Comparison of ENCODE assay signal across 14 mouse cellular contexts in the genomic region with DNA sequence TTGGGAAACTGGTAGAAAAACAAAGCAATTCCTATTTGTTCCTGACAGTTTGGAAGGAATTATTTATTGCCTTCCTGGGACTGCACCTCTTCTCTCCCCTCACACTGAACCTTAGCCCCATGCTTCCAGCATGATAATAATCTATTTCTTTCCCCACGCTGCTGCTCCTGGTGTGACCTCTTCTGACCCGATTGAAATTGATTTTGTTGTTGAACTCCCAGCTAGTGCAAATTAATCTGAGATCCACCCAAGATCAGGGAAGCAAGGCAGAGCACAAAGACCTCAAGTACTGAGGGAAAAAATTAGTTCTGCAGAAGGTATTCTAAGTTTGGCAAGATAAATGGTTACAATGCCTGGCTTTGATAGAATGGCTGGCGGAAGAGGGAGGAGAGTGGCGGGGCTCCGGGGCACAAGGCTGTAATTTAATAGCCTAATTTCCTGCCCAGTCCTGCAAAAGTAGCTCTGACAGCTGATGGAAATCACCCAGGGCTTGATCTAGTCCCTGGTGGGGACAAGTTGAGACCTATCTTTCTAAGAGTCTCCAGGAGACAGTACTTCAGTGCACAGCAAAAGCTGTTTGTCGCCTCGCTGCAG.
DNase-seq lines count a peak whose midpoint lies in the region; ATAC-seq and TF ChIP-seq lines count a peak whose summit lies in the region.
"Had no signal": no experiment of that assay in that cellular context is flagged by ENCODE, and none has a peak within 500 bp of the region (broad histone marks: within the 10 kb centered on the region; RNA-seq: fewer than 3 reads in every experiment).

No protein-coding gene starts in this region.

- H3K4me1 ChIP-seq in kidney, adult 2 months (ENCODE audit: control insufficient read depth, insufficient read depth, low read length), result no peaks in the 10 kb centered on the region
- peaks cover 9% of the 10 kb centered on the region; the same call in 1 of the 2 replicates for H3K4me1 ChIP-seq in stomach, embryonic 14.5 days (ENCODE audit: control insufficient read depth, insufficient read depth, low read length)
- no peaks in the 10 kb centered on the region for H3K4me1 ChIP-seq in stomach, postnatal 0 days (replicated peaks; ENCODE audit: control insufficient read depth, insufficient read depth)
- peaks cover 30% of the 10 kb centered on the region for H3K4me1 ChIP-seq in hindbrain, embryonic 13.5 days (replicated peaks)
- peaks cover 33% of the 10 kb centered on the region for H3K4me1 ChIP-seq in neural tube, embryonic 13.5 days (replicated peaks)

- TF ChIP-seq POLR2A in kidney, adult 2 months (IDR thresholded peaks at IDR 0.05; ENCODE audit: low read depth, low read length), result no peak

- WGBS in kidney, adult 2 months, result 34% methylated on average over 7 of the region's 7 CpGs
- 23% methylated on average over 7 of the region's 7 CpGs for WGBS in stomach, embryonic 14.5 days
- WGBS in stomach, postnatal 0 days, result 32% methylated on average over 7 of the region's 7 CpGs
- 32% methylated on average over 7 of the region's 7 CpGs for WGBS in hindbrain, embryonic 13.5 days
- 39% methylated on average over 7 of the region's 7 CpGs for WGBS in neural tube, embryonic 13.5 days

- H3K4me2 ChIP-seq in stomach, embryonic 14.5 days (replicated peaks; ENCODE audit: low read depth, low read length), result no peak overlapping the region
- H3K4me2 ChIP-seq in stomach, postnatal 0 days (replicated peaks; ENCODE audit: low read depth), result no peak overlapping the region
- H3K4me2 ChIP-seq in hindbrain, embryonic 13.5 days, result 0 out of 2 replicates have a peak overlapping the region, but pooled peaks have one; percentile 0
- H3K4me2 ChIP-seq in neural tube, embryonic 13.5 days, result no peak overlapping the region
- H3K4me2 ChIP-seq: heart, embryonic 11.5 days had no signal

- H3K9ac ChIP-seq in stomach, embryonic 14.5 days (replicated peaks; ENCODE audit: low read depth, low read length), result no peak overlapping the region
- H3K9ac ChIP-seq in stomach, postnatal 0 days (ENCODE audit: low read length), result no peak overlapping the region
- no peak overlapping the region for H3K9ac ChIP-seq in hindbrain, embryonic 13.5 days
- no peak overlapping the region for H3K9ac ChIP-seq in neural tube, embryonic 13.5 days
- H3K9ac ChIP-seq: liver, embryonic 14.5 days had no signal

- ATAC-seq in stomach, embryonic 14.5 days (ENCODE audit: insufficient number of reproducible peaks, insufficient read depth, low FRiP score, low read depth), result no peak
- no peak for ATAC-seq in stomach, postnatal 0 days (ENCODE audit: low FRiP score, low TSS enrichment)
- ATAC-seq in hindbrain, embryonic 13.5 days (ENCODE audit: low FRiP score), result no peak
- no peak for ATAC-seq in neural tube, embryonic 13.5 days (ENCODE audit: low read depth)
- ATAC-seq: inflammation-experienced regulatory T-cells, adult 6 months had no signal

- TF ChIP-seq EP300 in stomach, postnatal 0 days (optimal IDR thresholded peaks at IDR 0.05), result no peak

- H3K36me3 ChIP-seq in kidney, adult 2 months (ENCODE audit: control insufficient read depth, insufficient read depth, low read length), result no peaks in the 10 kb centered on the region
- H3K36me3 ChIP-seq in stomach, embryonic 14.5 days (ENCODE audit: control insufficient read depth, insufficient read depth, low read length), result no peaks in the 10 kb centered on the region
- H3K36me3 ChIP-seq in stomach, postnatal 0 days (ENCODE audit: control insufficient read depth, insufficient read depth, low read length), result no peaks in the 10 kb centered on the region
- H3K36me3 ChIP-seq in hindbrain, embryonic 13.5 days, result no peaks in the 10 kb centered on the region
- no peaks in the 10 kb centered on the region for H3K36me3 ChIP-seq in neural tube, embryonic 13.5 days
- H3K36me3 ChIP-seq: G1E had no signal

- no peak overlapping the region for H3K4me3 ChIP-seq in kidney, adult 2 months (ENCODE audit: insufficient read depth, low read depth, low read length)
- H3K4me3 ChIP-seq in stomach, embryonic 14.5 days (ENCODE audit: low read depth, low read length), result no peak overlapping the region
- H3K4me3 ChIP-seq in stomach, postnatal 0 days (ENCODE audit: low read depth, low read length), result no peak overlapping the region
- H3K4me3 ChIP-seq in hindbrain, embryonic 13.5 days, result no peak overlapping the region
- no peak overlapping the region for H3K4me3 ChIP-seq in neural tube, embryonic 13.5 days

- TF ChIP-seq CTCF in kidney, adult 2 months (conservative IDR thresholded peaks at IDR 0.05; ENCODE audit: insufficient read depth, insufficient read length, low read depth, low read length), result no peak
- no peak for TF ChIP-seq CTCF in stomach, postnatal 0 days (IDR thresholded peaks at IDR 0.05; ENCODE audit: low read depth)

- peak; percentile 8 for DNase-seq in kidney, adult 2 months
- no peak for DNase-seq in kidney, adult 18-20 months
- no peak for DNase-seq in stomach, postnatal 0 days (ENCODE audit: low spot score)
- DNase-seq in right cerebral cortex, adult 2 months (ENCODE audit: low spot score in 2 of 2), result no peak
- DNase-seq in cerebellum, adult 18-20 months, result no peak
- DNase-seq: layer of hippocampus, postnatal 36 days; right cerebral cortex, postnatal 14 days had no signal

- no peak overlapping the region for H3K27ac ChIP-seq in kidney, adult 2 months (ENCODE audit: insufficient read depth, low read depth, low read length)
- peak overlapping the region; percentile 10; the same call in 1 of the 2 replicates for H3K27ac ChIP-seq in stomach, embryonic 14.5 days (ENCODE audit: low read length)
- H3K27ac ChIP-seq in stomach, postnatal 0 days (replicated peaks), result no peak overlapping the region
- peak overlapping the region; percentile 83 for H3K27ac ChIP-seq in hindbrain, embryonic 13.5 days
- H3K27ac ChIP-seq in neural tube, embryonic 13.5 days (replicated peaks), result peak overlapping the region; percentile 81
- H3K27ac ChIP-seq: liver, embryonic 14.5 days had no signal

- no peaks in the 10 kb centered on the region for H3K9me3 ChIP-seq in stomach, embryonic 14.5 days (ENCODE audit: control insufficient read depth, low read depth, low read length)
- no peaks in the 10 kb centered on the region for H3K9me3 ChIP-seq in stomach, postnatal 0 days (ENCODE audit: control insufficient read depth, low read length)
- no peaks in the 10 kb centered on the region for H3K9me3 ChIP-seq in hindbrain, embryonic 13.5 days
- no peaks in the 10 kb centered on the region for H3K9me3 ChIP-seq in neural tube, embryonic 13.5 days

- no peaks in the 10 kb centered on the region for H3K27me3 ChIP-seq in kidney, adult 2 months (replicated peaks; ENCODE audit: control insufficient read depth, insufficient read depth, low read length)
- no peaks in the 10 kb centered on the region for H3K27me3 ChIP-seq in stomach, embryonic 14.5 days (ENCODE audit: control insufficient read depth, insufficient read depth, low read length)
- H3K27me3 ChIP-seq in stomach, postnatal 0 days (ENCODE audit: control insufficient read depth, insufficient read depth, low read length), result no peaks in the 10 kb centered on the region
- H3K27me3 ChIP-seq in hindbrain, embryonic 13.5 days, result no peaks in the 10 kb centered on the region
- H3K27me3 ChIP-seq in neural tube, embryonic 13.5 days, result no peaks in the 10 kb centered on the region

Comparison
In these comparisons a context has a peak if more than half of its experiments do, and no peak if none do; other contexts are left out.
1. H3K27ac ChIP-seq: peak in stomach, embryonic 14.5 days (single experiment), hindbrain, embryonic 13.5 days (single experiment) and neural tube, embryonic 13.5 days (single experiment); none in kidney, adult 2 months (single experiment) and stomach, postnatal 0 days (single experiment).